In genomic region chr10:76733677-76734068, GRCm38 (mm10) we compare ENCODE assay signal across 9 mouse cellular contexts. TPM values are rescaled to one million over a fixed set of nuclear protein-coding genes. Genes with fewer than 3 reads are reported as not detected.
DNase-seq lines count a peak whose midpoint lies in the region; ATAC-seq and TF ChIP-seq lines count a peak whose summit lies in the region.
"Had no signal": no experiment of that assay in that cellular context is flagged by ENCODE, and none has a peak within 500 bp of the region (broad histone marks: within the 10 kb centered on the region; RNA-seq: fewer than 3 reads in every experiment).

No protein-coding gene starts in this region.

- H3K36me3 ChIP-seq in heart, postnatal 0 days (replicated peaks; ENCODE audit: control insufficient read depth, insufficient read depth, low read length), result no peaks in the 10 kb centered on the region
- H3K36me3 ChIP-seq in forebrain, postnatal 0 days (ENCODE audit: insufficient read depth), result no peaks in the 10 kb centered on the region
- H3K36me3 ChIP-seq in midbrain, embryonic 11.5 days (ENCODE audit: control insufficient read depth, insufficient read depth, low read length), result no peaks in the 10 kb centered on the region

- H3K4me1 ChIP-seq in heart, postnatal 0 days (ENCODE audit: control insufficient read depth, insufficient read depth), result peaks cover 16% of the 10 kb centered on the region
- H3K4me1 ChIP-seq in brown adipose tissue, adult 24 weeks (ENCODE audit: control insufficient read depth, insufficient read depth, insufficient read length, low read length), result peaks cover 9% of the 10 kb centered on the region
- H3K4me1 ChIP-seq in forebrain, postnatal 0 days (ENCODE audit: insufficient read depth), result no peaks in the 10 kb centered on the region
- no peaks in the 10 kb centered on the region; the same call in 1 of the 2 replicates for H3K4me1 ChIP-seq in midbrain, embryonic 11.5 days (ENCODE audit: control insufficient read depth, insufficient read depth, low read length)

- intact Hi-C loops in heart, postnatal 25 days (cut with DNase I), result loop anchor here (2.0 kb wide), 1 partner anchor 111 kb away; the partner anchor contains the start of gene Col6a2

- peak overlapping the region; percentile 73 for H3K27ac ChIP-seq in heart, postnatal 0 days (ENCODE audit: low read depth)
- H3K27ac ChIP-seq in brown adipose tissue, adult 24 weeks (replicated peaks; ENCODE audit: low read depth, low read length), result peak overlapping the region; percentile 1
- no peak overlapping the region for H3K27ac ChIP-seq in forebrain, postnatal 0 days (ENCODE audit: low read depth, low read length)
- H3K27ac ChIP-seq in midbrain, embryonic 11.5 days (ENCODE audit: low read depth, low read length), result no peak overlapping the region

- peak overlapping the region; percentile 48 for H3K9ac ChIP-seq in heart, postnatal 0 days (replicated peaks; ENCODE audit: low read depth, low read length)
- H3K9ac ChIP-seq in forebrain, postnatal 0 days, result no peak overlapping the region
- H3K9ac ChIP-seq in midbrain, embryonic 11.5 days (ENCODE audit: low read length), result peak overlapping the region; percentile 48

- TF ChIP-seq EP300 in heart, postnatal 0 days (IDR thresholded peaks at IDR 0.05; ENCODE audit: low read depth), result no peak

- ATAC-seq in heart, postnatal 0 days (ENCODE audit: insufficient read depth, low read depth), result no peak
- ATAC-seq in forebrain, postnatal 0 days, result no peak
- no peak for ATAC-seq in midbrain, embryonic 11.5 days (ENCODE audit: low FRiP score)

- H3K9me3 ChIP-seq in heart, postnatal 0 days (replicated peaks; ENCODE audit: control insufficient read depth, low read length), result no peaks in the 10 kb centered on the region
- no peaks in the 10 kb centered on the region for H3K9me3 ChIP-seq in forebrain, postnatal 0 days (ENCODE audit: low read length)
- H3K9me3 ChIP-seq in midbrain, embryonic 11.5 days (ENCODE audit: control insufficient read depth, low read length), result no peaks in the 10 kb centered on the region

- no peak for DNase-seq in heart, postnatal 0 days (ENCODE audit: low spot score)
- no peak for DNase-seq in heart, postnatal 25 days (ENCODE audit: low spot score)
- no peak for DNase-seq in forebrain, postnatal 0 days
- DNase-seq in midbrain, embryonic 11.5 days (ENCODE audit: low spot score, missing footprints), result no peak
- no peak for DNase-seq in left cerebral cortex, adult 18-20 months (ENCODE audit: low spot score in 2 of 2)
- DNase-seq in gastrocnemius, postnatal 4 days (ENCODE audit: low spot score in 2 of 2), result no peak
- no peak for DNase-seq in thymus, postnatal 0 days (ENCODE audit: low spot score)

- H3K4me3 ChIP-seq in heart, postnatal 0 days (ENCODE audit: low read depth, low read length), result no peak overlapping the region; the same call in 1 of the 2 replicates
- H3K4me3 ChIP-seq in brown adipose tissue, adult 24 weeks (ENCODE audit: insufficient read depth, low read depth, low read length), result 0 out of 2 replicates have a peak overlapping the region, but pooled peaks have one; percentile 1
- no peak overlapping the region for H3K4me3 ChIP-seq in forebrain, postnatal 0 days (ENCODE audit: low read depth, low read length)
- no peak overlapping the region for H3K4me3 ChIP-seq in midbrain, embryonic 11.5 days (ENCODE audit: low read depth, low read length)

- TF ChIP-seq CTCF in heart, postnatal 0 days (IDR thresholded peaks at IDR 0.05; ENCODE audit: low read depth), result no peak
- TF ChIP-seq CTCF in forebrain, postnatal 0 days (IDR thresholded peaks at IDR 0.05; ENCODE audit: low read depth), result no peak

- peak overlapping the region; percentile 38 for H3K4me2 ChIP-seq in heart, postnatal 0 days (ENCODE audit: low read depth, low read length)
- peak overlapping the region; percentile 40 for H3K4me2 ChIP-seq in forebrain, postnatal 0 days (ENCODE audit: low read depth)
- H3K4me2 ChIP-seq in midbrain, embryonic 11.5 days, result peak overlapping the region; percentile 30; the same call in 1 of the 2 replicates

- H3K27me3 ChIP-seq in heart, postnatal 0 days (ENCODE audit: control insufficient read depth, insufficient read depth, low read length), result no peaks in the 10 kb centered on the region
- H3K27me3 ChIP-seq in forebrain, postnatal 0 days (ENCODE audit: insufficient read depth, low read length), result no peaks in the 10 kb centered on the region
- H3K27me3 ChIP-seq in midbrain, embryonic 11.5 days (ENCODE audit: control insufficient read depth, insufficient read depth, low read length), result no peaks in the 10 kb centered on the region

- WGBS in heart, postnatal 0 days, result 36% methylated on average over 3 of the region's 3 CpGs
- 47% methylated on average over 3 of the region's 3 CpGs for WGBS in forebrain, postnatal 0 days
- WGBS in midbrain, embryonic 11.5 days, result 36% methylated on average over 3 of the region's 3 CpGs

RNA-seq across cellular contexts. Expression of gene Col6a1, which starts 7.7 kb away (rescaled TPM):
- 97.3 and 142 TPM in 2 replicates for total RNA-seq in heart, postnatal 0 days (2014; rRNA removed; ENCODE audit: low replicate concordance)
- polyA plus RNA-seq in heart, postnatal 0 days (2015; fragmentation: Nextera tagmentation; extraction: Ambion mirVana), result 68.6 and 69.7 TPM in 2 replicates
- 10 to 100 TPM; 83.0 to 93.0 TPM for total RNA-seq in heart, postnatal 25 days (2021)
- 37.8 and 44.7 TPM in 2 replicates for polyA plus RNA-seq in brown adipose tissue, adult 24 weeks (2012; ENCODE audit: insufficient read depth, insufficient read length, missing spikeins)
- total RNA-seq in forebrain, postnatal 0 days (2014; rRNA removed), result 22.3 and 31.8 TPM in 2 replicates
- polyA plus RNA-seq in forebrain, postnatal 0 days (2015; fragmentation: Nextera tagmentation; extraction: Ambion mirVana), result 14.6 and 15.9 TPM in 2 replicates
- polyA plus RNA-seq in midbrain, embryonic 11.5 days (2014; fragmentation: Nextera tagmentation; extraction: Ambion mirVana), result 12.8 and 12.9 TPM in 2 replicates
- 10 to 100 TPM; 48.6 to 52.8 TPM for total RNA-seq in left cerebral cortex, adult 18-20 months (2021)
- total RNA-seq in gastrocnemius, postnatal 4 days (2021), result 100 to 1,000 TPM; 628 to 701 TPM
- polyA plus RNA-seq in thymus, postnatal 0 days (2015; fragmentation: Nextera tagmentation; extraction: Ambion mirVana), result 32.0 and 38.5 TPM in 2 replicates
- total RNA-seq: neutrophil, adult 5-6 weeks had no signal

Comparison
In these comparisons a context has a peak if more than half of its experiments do, and no peak if none do; other contexts are left out.
1. H3K27ac ChIP-seq: peak in heart, postnatal 0 days (single experiment) and brown adipose tissue, adult 24 weeks (single experiment); none in forebrain, postnatal 0 days (single experiment) and midbrain, embryonic 11.5 days (single experiment).
2. Peak in every context shown above with its lines, with median percentiles within 50 percentile points of each other: H3K4me2 ChIP-seq.